Comparison of ENCODE assay signal across 12 mouse cellular contexts in the genomic region with DNA sequence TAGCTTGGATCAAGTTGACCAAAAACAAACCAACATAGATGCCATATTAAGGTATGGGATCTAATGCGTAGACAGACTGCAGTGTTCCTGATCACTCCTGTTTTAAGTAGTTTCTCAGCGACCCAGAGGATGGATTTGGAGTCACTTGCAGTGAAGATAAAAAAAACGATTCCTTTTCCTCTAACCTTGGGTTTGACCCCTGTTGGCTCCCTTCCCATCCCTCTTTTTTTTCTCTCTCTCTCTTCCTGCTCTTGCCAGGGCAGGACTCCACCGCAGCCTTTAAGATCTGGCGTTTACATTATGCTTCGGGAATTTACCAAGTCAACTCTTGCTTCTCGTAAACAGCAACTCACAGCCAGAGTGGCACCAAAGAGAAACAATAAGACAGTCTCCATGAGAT.
"Had no signal": no experiment of that assay in that cellular context is flagged by ENCODE, and none has a peak within 500 bp of the region (broad histone marks: within the 10 kb centered on the region; RNA-seq: fewer than 3 reads in every experiment).

No protein-coding gene starts in this region.

- H3K9me3 ChIP-seq: limb, embryonic 10.5 days; liver, embryonic 15.5 days; midbrain, embryonic 15.5 days; neural tube, embryonic 12.5 days had no signal

- H3K4me2 ChIP-seq: liver, embryonic 11.5 days; liver, embryonic 15.5 days; midbrain, embryonic 11.5 days; midbrain, embryonic 15.5 days; neural tube, embryonic 12.5 days had no signal

- DNase-seq: kidney, adult 18-20 months; thymus, postnatal 4 days had no signal

- H3K27ac ChIP-seq: left cerebral cortex, adult 2 months; limb, embryonic 10.5 days; liver, embryonic 15.5 days; macrophage; midbrain, embryonic 15.5 days; neural tube, embryonic 12.5 days; stomach, postnatal 0 days had no signal

- H3K9ac ChIP-seq: liver, embryonic 15.5 days; midbrain, embryonic 15.5 days; neural tube, embryonic 12.5 days had no signal

- H3K36me3 ChIP-seq: limb, embryonic 10.5 days; liver, embryonic 15.5 days; midbrain, embryonic 15.5 days; neural tube, embryonic 12.5 days had no signal

- H3K27me3 ChIP-seq: liver, embryonic 15.5 days; megakaryocyte, embryonic 14.5 days; midbrain, embryonic 15.5 days; neural tube, embryonic 12.5 days had no signal

- H3K4me3 ChIP-seq: left cerebral cortex, adult 2 months; limb, embryonic 10.5 days; liver, embryonic 15.5 days; megakaryocyte, embryonic 14.5 days; midbrain, embryonic 15.5 days; neural tube, embryonic 12.5 days had no signal

- ATAC-seq: midbrain, embryonic 15.5 days had no signal
